Mouse (Mus musculus) regulatory T cell (primary cell): ENCODE measurements around the gene Sh3rf3.

ENCODE experiments used
- in situ Hi-C: fragments of 300-600 bp; cut with MboI, MseI; formaldehyde crosslinking; loops from one replicate; pipeline ENCODE4 v1.15.1; 2025; ENCODE audit warnings: high pct_unique_total_duplicates

Sh3rf3 gene

GRCm38 (mm10) chr10:58848536-58848935, 35.4 kb downstream of the Sh3rf3 start:
- in situ Hi-C loops, result no loop called here

GRCm38 (mm10) chr10:58854548-58855198, 41.5 kb downstream of the Sh3rf3 start:
- in situ Hi-C loops, result no loop called here

GRCm38 (mm10) chr10:58855199-58855751, 42.1 kb downstream of the Sh3rf3 start:
- in situ Hi-C loops, result no loop called here

GRCm38 (mm10) chr10:58855814-58856213, 42.7 kb downstream of the Sh3rf3 start:
- in situ Hi-C loops, result no loop called here

GRCm38 (mm10) chr10:58856742-58857141, 43.6 kb downstream of the Sh3rf3 start:
- in situ Hi-C loops, result no loop called here

GRCm38 (mm10) chr10:58864735-58865134, 51.6 kb downstream of the Sh3rf3 start:
- in situ Hi-C loops, result no loop called here

- in situ Hi-C loops, result no loop called here
Observed at GRCm38 (mm10) chr10:58867536-58867935, 54.4 kb downstream of the Sh3rf3 start.

- in situ Hi-C loops, result loop anchor here (5.0 kb wide), 1 partner anchor 42 kb away; no protein-coding TSS in a partner anchor
Observed at GRCm38 (mm10) chr10:58869836-58870235, 56.7 kb downstream of the Sh3rf3 start.

- in situ Hi-C loops, result loop anchor here (5.0 kb wide), 1 partner anchor 41 kb away; no protein-coding TSS in a partner anchor
Observed at GRCm38 (mm10) chr10:58871149-58871820, 58.1 kb downstream of the Sh3rf3 start.

- in situ Hi-C loops, result loop anchor here (5.0 kb wide), 1 partner anchor 40 kb away; no protein-coding TSS in a partner anchor
Observed at GRCm38 (mm10) chr10:58871821-58872577, 58.8 kb downstream of the Sh3rf3 start.

GRCm38 (mm10) chr10:58877835-58878234, 64.7 kb downstream of the Sh3rf3 start:
- in situ Hi-C loops, result loop anchor here (25.0 kb wide), 1 partner anchor 666 kb away; the partner anchor contains the start of gene AW822073

- in situ Hi-C loops, result loop anchor here (25.0 kb wide), 1 partner anchor 666 kb away; the partner anchor contains the start of gene AW822073
Observed at GRCm38 (mm10) chr10:58878636-58879035, 65.5 kb downstream of the Sh3rf3 start.

GRCm38 (mm10) chr10:58882741-58883140, 69.6 kb downstream of the Sh3rf3 start:
- in situ Hi-C loops, result loop anchor here (25.0 kb wide), 1 partner anchor 670 kb away; the partner anchor contains the start of gene AW822073

GRCm38 (mm10) chr10:58885351-58885750, 72.2 kb downstream of the Sh3rf3 start:
- in situ Hi-C loops, result loop anchor here (25.0 kb wide), 1 partner anchor 673 kb away; the partner anchor contains the start of gene AW822073

GRCm38 (mm10) chr10:58885816-58886215, 72.7 kb downstream of the Sh3rf3 start:
- in situ Hi-C loops, result loop anchor here (25.0 kb wide), 1 partner anchor 674 kb away; the partner anchor contains the start of gene AW822073

- in situ Hi-C loops, result loop anchor here (25.0 kb wide), 1 partner anchor 679 kb away; the partner anchor contains the start of gene AW822073
Observed at GRCm38 (mm10) chr10:58890671-58891439, 77.7 kb downstream of the Sh3rf3 start.

- in situ Hi-C loops, result loop anchor here (25.0 kb wide), 1 partner anchor 683 kb away; the partner anchor contains the start of gene AW822073
Observed at GRCm38 (mm10) chr10:58895431-58895830, 82.3 kb downstream of the Sh3rf3 start.

GRCm38 (mm10) chr10:58897009-58897543, 83.9 kb downstream of the Sh3rf3 start:
- in situ Hi-C loops, result loop anchor here (25.0 kb wide), 1 partner anchor 685 kb away; the partner anchor contains the start of gene AW822073

GRCm38 (mm10) chr10:58905253-58905652, 92.1 kb downstream of the Sh3rf3 start:
- in situ Hi-C loops, result no loop called here

GRCm38 (mm10) chr10:58907001-58907443, 93.9 kb downstream of the Sh3rf3 start:
- in situ Hi-C loops, result no loop called here
